Mouse (Mus musculus) liver, embryonic 14.5 days (tissue): ENCODE measurements around the gene Megf6. TPM values are rescaled to one million over a fixed set of nuclear protein-coding genes. Genes with fewer than 3 reads are reported as not detected.
A peak's percentile ranks its signal among the peaks of the same experiment; 100 is the strongest.

Experiments
- ATAC-seq: fragments of 200-750 bp; cut with Nextera tagmentation; 2 replicates; pipeline ENCODE4 v1.8.0; 2017; ENCODE audit warnings: moderate number of reproducible peaks, mild to moderate bottlenecking, moderate library complexity; ENCODE audit not compliant: insufficient read depth
- DNase-seq, 3 experiments: peaks; one replicate each; pipeline ENCODE4 v3.0.0-alpha.2; 2012 to 2013; ENCODE audit warnings: low read depth in 3 of 3, low spot score in 3 of 3
- H3K27ac ChIP-seq: fragments of 300-500 bp; sonication (generic); 2 replicates; pipeline ENCODE4 v1.5.1; 2014; ENCODE audit warnings: moderate library complexity, mild to moderate bottlenecking, control low read depth, inconsistent platforms
- H3K27me3 ChIP-seq: fragments of 300-500 bp; sonication (generic); 2 replicates; pipeline ENCODE4 v1.6.1; 2014; ENCODE audit warnings: mild to moderate bottlenecking, low read length, moderate library complexity; ENCODE audit not compliant: control insufficient read depth, insufficient read depth
- H3K36me3 ChIP-seq: fragments of 300-500 bp; sonication (generic); replicated peaks from 2 replicates; pipeline ENCODE4 v1.6.1; 2014; ENCODE audit warnings: low read depth; ENCODE audit not compliant: control insufficient read depth, insufficient read depth
- H3K4me1 ChIP-seq, 2 experiments: fragments of 200-500 bp in 1 of 2; fragments of 300-500 bp in 1 of 2; sonication (generic) in 1 of 2; replicated peaks; 2 replicates each; pipeline ENCODE4 v1.6.1; 2012 to 2014; ENCODE audit warnings: antibody characterized with exemption in 1 of 2, inconsistent platforms in 1 of 2, low read length in 1 of 2; ENCODE audit not compliant: control insufficient read depth in 2 of 2, insufficient read depth in 2 of 2
- H3K4me2 ChIP-seq: fragments of 300-500 bp; sonication (generic); 2 replicates; pipeline ENCODE4 v1.6.1; 2014; ENCODE audit warnings: low read depth, mild to moderate bottlenecking, control low read depth, moderate library complexity
- H3K4me3 ChIP-seq, 2 experiments: fragments of 200-500 bp in 1 of 2; fragments of 300-500 bp in 1 of 2; sonication (generic) in 1 of 2; 2 replicates each; pipeline ENCODE4 v1.5.1; 2012 to 2014; ENCODE audit warnings: low read depth in 2 of 2, low read length in 2 of 2, mild to moderate bottlenecking in 2 of 2, control low read depth in 1 of 2, inconsistent platforms in 1 of 2, moderate library complexity in 1 of 2; ENCODE audit not compliant: insufficient read depth in 1 of 2
- H3K9ac ChIP-seq: fragments of 300-500 bp; sonication (generic); replicated peaks from 2 replicates; pipeline ENCODE4 v1.6.1; 2014; ENCODE audit warnings: mild to moderate bottlenecking, control low read depth, moderate library complexity
- H3K9me3 ChIP-seq: fragments of 300-500 bp; sonication (generic); 2 replicates; pipeline ENCODE4 v1.6.1; 2016; ENCODE audit warnings: low read length, mixed read lengths; ENCODE audit not compliant: control insufficient read depth
- CTCF ChIP-seq: IDR thresholded peaks from 2 replicates; pipeline ENCODE4 v1.5.1; 2016; ENCODE audit warnings: antibody characterized with exemption, low read depth, control low read depth
- EP300 ChIP-seq: IDR thresholded peaks from 2 replicates; pipeline ENCODE4 v1.6.1; 2016; ENCODE audit warnings: antibody characterized with exemption, low read depth
- WGBS: fragments of 180-500 bp; shearing (Covaris S2); extraction: QIAGEN DNeasy Blood & Tissue Kit; methylation state at CpG from one replicate; pipeline ENCODE4 v1.1.7; 2014; ENCODE audit not compliant: insufficient replicate concordance; 5-methylcytosine and 5-hydroxymethylcytosine counted together
- polyA plus RNA-seq, 2 experiments: library from polyadenylated mRNA; depleted of rRNA in 1 of 2; stranded (reverse) in 1 of 2; unstranded in 1 of 2; fragments of >200 nt; fragmentation: Nextera tagmentation in 1 of 2; extraction: Ambion mirVana in 1 of 2; gene quantifications; 2 replicates each; pipeline versions ENCODE4 v1.2.1 to v1.2.3; 2012 to 2014

Megf6 gene
- polyA plus RNA-seq, 2 experiments: 0.77 to 1.0 TPM

- H3K27me3 ChIP-seq: peaks cover 11% of the 10 kb centered on the region
- no peak for TF ChIP-seq CTCF
- TF ChIP-seq EP300: no peak
- ATAC-seq (no peak), DNase-seq (no peak)
- no peaks in the 10 kb centered on the region for H3K36me3 ChIP-seq
- 50% methylated on average over 8 of the region's 8 CpGs for WGBS
- no peak overlapping the region for H3K4me3 ChIP-seq
- H3K9ac ChIP-seq: no peak overlapping the region
- no peaks in the 10 kb centered on the region for H3K4me1 ChIP-seq
- H3K27ac ChIP-seq: no peak overlapping the region
- H3K4me2 ChIP-seq: no peak overlapping the region
- no peaks in the 10 kb centered on the region for H3K9me3 ChIP-seq
These were observed 6.7 kb downstream of the Megf6 start for GRCm38 (mm10) chr4:154177257-154177656.

- Histone ChIP-seq H3K36me3 (no peaks in the 10 kb centered on the region), H3K4me2 (no peak overlapping the region), H3K4me1 (no peaks in the 10 kb centered on the region), H3K9me3 (no peaks in the 10 kb centered on the region), H3K4me3 (no peak overlapping the region), H3K9ac (no peak overlapping the region), H3K27ac (no peak overlapping the region), H3K27me3 (no peaks in the 10 kb centered on the region)
- no peak for TF ChIP-seq EP300
- no peak for TF ChIP-seq CTCF
- ATAC-seq: no peak
- DNase-seq: no peak
- WGBS: 73% methylated on average over 7 of the region's 7 CpGs
These were observed 10.5 kb downstream of the Megf6 start for GRCm38 (mm10) chr4:154181001-154181400.

GRCm38 (mm10) chr4:154183566-154183965 lies 13.0 kb downstream of the Megf6 start:
- no peaks in the 10 kb centered on the region for H3K36me3 ChIP-seq
- no peak overlapping the region for H3K4me3 ChIP-seq
- no peak for TF ChIP-seq EP300
- no peak for TF ChIP-seq CTCF
- H3K27me3 ChIP-seq: no peaks in the 10 kb centered on the region
- H3K9ac ChIP-seq: no peak overlapping the region
- no peaks in the 10 kb centered on the region for H3K4me1 ChIP-seq
- DNase-seq (no peak), ATAC-seq (no peak)
- 39% methylated on average over 5 of the region's 5 CpGs for WGBS
- no peak overlapping the region for H3K27ac ChIP-seq
- H3K9me3 ChIP-seq: no peaks in the 10 kb centered on the region
- no peak overlapping the region for H3K4me2 ChIP-seq

GRCm38 (mm10) chr4:154185001-154185400 lies 14.5 kb downstream of the Megf6 start:
- DNase-seq (no peak), ATAC-seq (no peak)
- Histone ChIP-seq H3K27ac (no peak overlapping the region), H3K27me3 (no peaks in the 10 kb centered on the region), H3K4me2 (no peak overlapping the region), H3K9ac (no peak overlapping the region), H3K36me3 (no peaks in the 10 kb centered on the region), H3K4me1 (no peaks in the 10 kb centered on the region), H3K4me3 (no peak overlapping the region), H3K9me3 (no peaks in the 10 kb centered on the region)
- TF ChIP-seq EP300: no peak
- TF ChIP-seq CTCF: no peak
- 60% methylated on average over 5 of the region's 5 CpGs for WGBS

- 39% methylated on average over 11 of the region's 11 CpGs for WGBS
These were observed 15.5 kb downstream of the Megf6 start for GRCm38 (mm10) chr4:154186002-154186537.

More at GRCm38 (mm10) chr4:154186002-154186537, 15.5 kb downstream of the Megf6 start:
- ATAC-seq: peak; percentile 22; the same call in 1 of the 2 replicates
- H3K4me3 ChIP-seq: no peak overlapping the region
- no peak overlapping the region for H3K27ac ChIP-seq
- H3K4me1 ChIP-seq: no peaks in the 10 kb centered on the region
- H3K36me3 ChIP-seq: no peaks in the 10 kb centered on the region
- TF ChIP-seq CTCF: no peak
- no peak for TF ChIP-seq EP300
- H3K27me3 ChIP-seq: no peaks in the 10 kb centered on the region
- DNase-seq: no peak
- H3K9ac ChIP-seq: no peak overlapping the region
- no peak overlapping the region for H3K4me2 ChIP-seq
- no peaks in the 10 kb centered on the region for H3K9me3 ChIP-seq
